ENCODE assay signal across 12 mouse cellular contexts in the genomic region with DNA sequence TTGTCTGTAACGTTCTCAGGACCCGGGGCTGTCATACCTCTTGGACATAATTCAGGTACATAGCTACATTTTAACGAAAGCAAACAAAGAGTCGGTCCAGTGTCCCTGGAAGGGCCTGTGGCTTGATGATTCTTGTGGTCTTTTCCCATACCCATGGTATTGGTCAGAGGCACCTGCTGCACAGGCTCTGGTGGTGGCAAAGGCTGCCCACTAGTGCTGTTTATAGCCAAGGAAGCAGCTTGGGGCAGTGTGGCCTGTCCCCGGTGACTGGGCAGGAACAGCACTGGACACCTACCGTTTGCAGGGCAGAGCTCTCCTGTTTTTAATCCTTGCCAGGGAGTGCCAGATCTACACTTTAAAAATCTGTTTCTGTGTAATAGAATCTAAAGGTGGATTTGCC. TPM values are rescaled to one million over a fixed set of nuclear protein-coding genes. Genes with fewer than 3 reads are reported as not detected.
DNase-seq lines count a peak whose midpoint lies in the region; ATAC-seq and TF ChIP-seq lines count a peak whose summit lies in the region.
"Had no signal": no experiment of that assay in that cellular context is flagged by ENCODE, and none has a peak within 500 bp of the region (broad histone marks: within the 10 kb centered on the region; RNA-seq: fewer than 3 reads in every experiment).

No protein-coding gene starts in this region.

- no peak overlapping the region for H3K9ac ChIP-seq in kidney, embryonic 15.5 days
- H3K9ac ChIP-seq in heart, embryonic 15.5 days: peak overlapping the region; percentile 70
- no peak overlapping the region for H3K9ac ChIP-seq in liver, embryonic 13.5 days

- peak overlapping the region; percentile 45; the same call in 1 of the 2 replicates for H3K4me3 ChIP-seq in kidney, embryonic 15.5 days (replicated peaks)
- H3K4me3 ChIP-seq in bone marrow, adult 2 months (replicated peaks; ENCODE audit: control insufficient read depth, low read depth, low read length): peak overlapping the region; percentile 81
- peak overlapping the region; percentile 60 for H3K4me3 ChIP-seq in heart, embryonic 15.5 days
- peak overlapping the region; percentile 50 for H3K4me3 ChIP-seq in liver, embryonic 13.5 days (replicated peaks)

- H3K36me3 ChIP-seq in kidney, embryonic 15.5 days: no peaks in the 10 kb centered on the region
- H3K36me3 ChIP-seq in heart, embryonic 15.5 days: no peaks in the 10 kb centered on the region
- H3K36me3 ChIP-seq in liver, embryonic 13.5 days: no peaks in the 10 kb centered on the region
- H3K36me3 ChIP-seq: G1E had no signal

- peaks cover 26% of the 10 kb centered on the region for H3K4me1 ChIP-seq in kidney, embryonic 15.5 days
- peaks cover 4% of the 10 kb centered on the region for H3K4me1 ChIP-seq in bone marrow, adult 2 months (ENCODE audit: control insufficient read depth, insufficient read depth, low read length)
- peaks cover 36% of the 10 kb centered on the region for H3K4me1 ChIP-seq in heart, embryonic 15.5 days (replicated peaks)
- peaks cover 14% of the 10 kb centered on the region for H3K4me1 ChIP-seq in liver, embryonic 13.5 days (replicated peaks)

- 70% methylated on average over 6 of the region's 6 CpGs for WGBS in kidney, embryonic 15.5 days
- 5% methylated on average over 6 of the region's 6 CpGs for WGBS in bone marrow, adult 2 months
- WGBS in heart, embryonic 15.5 days: 56% methylated on average over 6 of the region's 6 CpGs
- 47% methylated on average over 6 of the region's 6 CpGs for WGBS in liver, embryonic 13.5 days (ENCODE audit: insufficient replicate concordance)

- H3K4me2 ChIP-seq in kidney, embryonic 15.5 days: peak overlapping the region; percentile 86; the same call in 1 of the 2 replicates
- peak overlapping the region; percentile 88 for H3K4me2 ChIP-seq in heart, embryonic 15.5 days
- peak overlapping the region; percentile 65 for H3K4me2 ChIP-seq in liver, embryonic 13.5 days

- H3K9me3 ChIP-seq in kidney, embryonic 15.5 days (replicated peaks): no peaks in the 10 kb centered on the region
- no peaks in the 10 kb centered on the region for H3K9me3 ChIP-seq in heart, embryonic 15.5 days (replicated peaks)
- no peaks in the 10 kb centered on the region for H3K9me3 ChIP-seq in liver, embryonic 13.5 days (replicated peaks)

- no peak for TF ChIP-seq POLR2A in bone marrow, adult 2 months (IDR thresholded peaks at IDR 0.05; ENCODE audit: borderline replicate concordance, control insufficient read depth, low read depth, low read length)

- DNase-seq in kidney, postnatal 36 days: no peak
- DNase-seq in liver, embryonic 13.5 days: no peak
- no peak for DNase-seq in right cerebral cortex, adult 18-20 months
- no peak for DNase-seq in cerebellum, postnatal 10 days
- DNase-seq: adrenal gland, postnatal 14 days had no signal

- no peak for ATAC-seq in kidney, embryonic 15.5 days (replicated peaks; ENCODE audit: low FRiP score)
- ATAC-seq in heart, embryonic 15.5 days (replicated peaks; ENCODE audit: insufficient number of reproducible peaks, insufficient read depth, low FRiP score, low read depth): no peak
- ATAC-seq in liver, embryonic 13.5 days (ENCODE audit: low read depth): no peak
- ATAC-seq in CD4-positive, CD25-positive, alpha-beta regulatory T cell, adult 4 months: no peak

- 0 out of 2 replicates have a peak, but pooled peaks have one; percentile 6 for TF ChIP-seq CTCF in bone marrow, adult 2 months (IDR thresholded peaks at IDR 0.05; ENCODE audit: control insufficient read depth, insufficient read depth, low read length)

- no peak overlapping the region for H3K27ac ChIP-seq in kidney, embryonic 15.5 days
- H3K27ac ChIP-seq in bone marrow, adult 2 months (ENCODE audit: control insufficient read depth, insufficient read depth, low read depth, low read length, poor library complexity): peak overlapping the region; percentile 20; the same call in 1 of the 2 replicates
- H3K27ac ChIP-seq in heart, embryonic 15.5 days: 0 out of 2 replicates have a peak overlapping the region, but pooled peaks have one; percentile 52
- H3K27ac ChIP-seq in liver, embryonic 13.5 days: no peak overlapping the region
- H3K27ac ChIP-seq: kidney, postnatal 0 days; macrophage had no signal

- peaks cover 48% of the 10 kb centered on the region for H3K27me3 ChIP-seq in kidney, embryonic 15.5 days
- no peaks in the 10 kb centered on the region for H3K27me3 ChIP-seq in heart, embryonic 15.5 days
- H3K27me3 ChIP-seq in liver, embryonic 13.5 days: peaks cover 25% of the 10 kb centered on the region

RNA-seq across cellular contexts. Expression of a gene that starts 1.1 kb away (rescaled TPM):
- polyA plus RNA-seq in kidney, embryonic 15.5 days (2015; fragmentation: Nextera tagmentation; extraction: Ambion mirVana): 2.4 and 2.5 TPM in 2 replicates
- 12.9 and 22.2 TPM in 2 replicates for polyA plus RNA-seq in bone marrow, adult 2 months (2011; ENCODE audit: insufficient read depth, insufficient read length, low replicate concordance, missing spikeins)
- polyA plus RNA-seq in heart, embryonic 15.5 days (2015; fragmentation: Nextera tagmentation; extraction: Ambion mirVana): 46.1 and 50.6 TPM in 2 replicates
- polyA plus RNA-seq in liver, embryonic 13.5 days (2015; fragmentation: Nextera tagmentation; extraction: Ambion mirVana): 4.1 and 5.3 TPM in 2 replicates
- polyA plus RNA-seq in CD4-positive, CD25-positive, alpha-beta regulatory T cell, adult 4 months (2017; shearing (Covaris generic)): 10 to 100 TPM; 28.9 to 31.6 TPM

RNA-seq across cellular contexts. Expression of a gene that starts 35.8 kb away (rescaled TPM):
- 0.61 and 1.5 TPM in 2 replicates for polyA plus RNA-seq in kidney, embryonic 15.5 days (2015; fragmentation: Nextera tagmentation; extraction: Ambion mirVana)
- polyA plus RNA-seq in bone marrow, adult 2 months (2011; ENCODE audit: insufficient read depth, insufficient read length, low replicate concordance, missing spikeins): 4.2 and 11.0 TPM in 2 replicates
- 3.3 and 4.0 TPM in 2 replicates for polyA plus RNA-seq in heart, embryonic 15.5 days (2015; fragmentation: Nextera tagmentation; extraction: Ambion mirVana)
- 1.2 and 1.8 TPM in 2 replicates for polyA plus RNA-seq in liver, embryonic 13.5 days (2015; fragmentation: Nextera tagmentation; extraction: Ambion mirVana)
- polyA plus RNA-seq in CD4-positive, CD25-positive, alpha-beta regulatory T cell, adult 4 months (2017; shearing (Covaris generic)): 1 to 10 TPM in 1 of 2 experiments, under 1 TPM in 1; 0.83 to 2.2 TPM
- polyA plus RNA-seq: G1E had no signal

Comparison
In these comparisons a context has a peak if more than half of its experiments do, and no peak if none do; other contexts are left out.
1. H3K27ac ChIP-seq: peak in bone marrow, adult 2 months (single experiment) and heart, embryonic 15.5 days (single experiment); none in kidney, embryonic 15.5 days (single experiment) and liver, embryonic 13.5 days (single experiment).
2. Peak in every context shown above with its lines, with median percentiles within 50 percentile points of each other: H3K4me2 ChIP-seq and H3K4me3 ChIP-seq.